Mouse (Mus musculus) right cerebral cortex, adult 2 months (tissue): ENCODE results near the gene Ltbp1.
A peak's percentile ranks its signal among the peaks of the same experiment; 100 is the strongest.

ENCODE experiments used
- DNase-seq, 2 experiments: peaks; one replicate each; pipeline ENCODE4 v3.0.0; 2021 to 2022; ENCODE audit warnings: low spot score in 2 of 2

The Ltbp1 gene

GRCm38 (mm10) chr17:75284876-75285708 lies 279.7 kb downstream of the Ltbp1 start:
- no peak for DNase-seq

GRCm38 (mm10) chr17:75292986-75293385 lies 287.6 kb downstream of the Ltbp1 start:
- no peak for DNase-seq

GRCm38 (mm10) chr17:75293725-75294124 lies 288.4 kb downstream of the Ltbp1 start:
- DNase-seq, result no peak

- DNase-seq, result no peak
Observed at GRCm38 (mm10) chr17:75300908-75301307, 295.5 kb downstream of the Ltbp1 start.

- DNase-seq, result no peak
Observed at GRCm38 (mm10) chr17:75304807-75305420, 299.5 kb downstream of the Ltbp1 start.

- DNase-seq, result no peak
Observed at GRCm38 (mm10) chr17:75305714-75306113, 300.3 kb downstream of the Ltbp1 start.

- DNase-seq, result peak; percentile 19 to 30
Observed at GRCm38 (mm10) chr17:75307070-75308011, 302.0 kb downstream of the Ltbp1 start.

- peak; percentile 13 to 14 for DNase-seq
Observed at GRCm38 (mm10) chr17:75317106-75317505, 311.7 kb downstream of the Ltbp1 start.

GRCm38 (mm10) chr17:75323229-75323628 lies 317.9 kb downstream of the Ltbp1 start:
- no peak for DNase-seq

GRCm38 (mm10) chr17:75323766-75324165 lies 318.4 kb downstream of the Ltbp1 start:
- no peak for DNase-seq

- DNase-seq, result no peak
Observed at GRCm38 (mm10) chr17:75328102-75328639, 322.8 kb downstream of the Ltbp1 start.

GRCm38 (mm10) chr17:75330366-75330765 lies 325.0 kb downstream of the Ltbp1 start:
- no peak for DNase-seq

- DNase-seq, result no peak
Observed at GRCm38 (mm10) chr17:75331421-75331951, 326.1 kb downstream of the Ltbp1 start.

- no peak for DNase-seq
Observed at GRCm38 (mm10) chr17:75332289-75332688, 326.9 kb downstream of the Ltbp1 start.

GRCm38 (mm10) chr17:75333011-75333410 lies 327.6 kb downstream of the Ltbp1 start:
- DNase-seq, result no peak

GRCm38 (mm10) chr17:75333759-75334158 lies 328.4 kb downstream of the Ltbp1 start:
- DNase-seq, result no peak

GRCm38 (mm10) chr17:75335649-75336048 lies 330.3 kb downstream of the Ltbp1 start:
- no peak for DNase-seq

- DNase-seq, result no peak
Observed at GRCm38 (mm10) chr17:75341227-75341626, 335.9 kb downstream of the Ltbp1 start.

- DNase-seq, result no peak
Observed at GRCm38 (mm10) chr17:75345116-75345515, 339.7 kb downstream of the Ltbp1 start.

GRCm38 (mm10) chr17:75347414-75347813 lies 342.0 kb downstream of the Ltbp1 start:
- no peak for DNase-seq

GRCm38 (mm10) chr17:75349109-75349508 lies 343.7 kb downstream of the Ltbp1 start:
- DNase-seq, result peak; percentile 23 to 40
